Mouse (Mus musculus) right cerebral cortex, postnatal 14 days (tissue): ENCODE measurements at regions not wholly inside any gene's neighbourhood (a gene's known extent, or its start where the extent isn't known, plus 50 kb on each side); places are given as distances from the start of the nearest gene placed in this dataset.
A peak's percentile ranks its signal among the peaks of the same experiment; 100 is the strongest.
"Not testable (repeated sequence)": the region's sequence is repeated elsewhere in the genome, so short reads cannot be mapped to it uniquely, and the experiment has no call there.

Source experiments
- DNase-seq: peaks from one replicate; pipeline ENCODE4 v3.0.0; 2022

GRCm38 (mm10) chr1:16904690-16905089 lies 811.6 kb upstream of the 4930444P10Rik start:
- DNase-seq, result no peak

- DNase-seq, result not testable (repeated sequence)
Observed at GRCm38 (mm10) chr1:16868383-16868782, 775.3 kb upstream of the 4930444P10Rik start.

DNA sequence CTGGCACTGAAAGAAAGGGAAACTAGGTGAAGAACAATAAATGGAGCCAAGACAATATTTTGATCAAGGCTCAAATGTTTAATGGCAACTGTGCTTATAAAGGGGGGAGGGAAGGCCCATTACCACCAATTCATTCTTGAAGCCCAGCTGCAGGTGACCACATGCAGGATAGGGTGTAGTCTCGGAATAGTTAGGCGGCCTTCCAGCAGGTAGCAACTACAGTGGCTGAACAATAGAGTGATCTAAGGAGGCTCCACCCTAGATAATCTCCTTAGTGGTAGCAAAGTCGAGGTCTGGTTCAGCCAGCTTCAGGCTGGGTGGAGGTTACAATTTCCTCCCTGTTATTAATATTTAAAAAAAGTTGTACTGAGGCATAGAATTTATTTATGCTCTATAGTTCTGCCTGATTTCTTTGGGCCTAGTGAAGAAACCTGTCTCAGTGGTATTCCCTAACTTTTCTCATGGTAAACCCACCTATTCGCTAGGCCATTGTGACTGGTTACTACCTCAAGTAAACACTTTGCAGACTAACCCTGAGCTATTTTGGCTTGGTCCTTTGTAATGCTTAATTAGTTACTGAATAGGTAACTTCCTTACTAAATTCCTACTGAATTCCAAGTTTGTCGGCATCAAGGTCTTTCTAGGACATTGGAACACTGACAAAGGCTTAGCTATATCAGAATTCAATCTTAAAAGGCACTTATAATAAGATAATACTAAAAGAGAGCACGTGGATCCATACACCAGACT lies 774.1 kb upstream of the 4930444P10Rik start:
- not testable (repeated sequence) for DNase-seq

DNA sequence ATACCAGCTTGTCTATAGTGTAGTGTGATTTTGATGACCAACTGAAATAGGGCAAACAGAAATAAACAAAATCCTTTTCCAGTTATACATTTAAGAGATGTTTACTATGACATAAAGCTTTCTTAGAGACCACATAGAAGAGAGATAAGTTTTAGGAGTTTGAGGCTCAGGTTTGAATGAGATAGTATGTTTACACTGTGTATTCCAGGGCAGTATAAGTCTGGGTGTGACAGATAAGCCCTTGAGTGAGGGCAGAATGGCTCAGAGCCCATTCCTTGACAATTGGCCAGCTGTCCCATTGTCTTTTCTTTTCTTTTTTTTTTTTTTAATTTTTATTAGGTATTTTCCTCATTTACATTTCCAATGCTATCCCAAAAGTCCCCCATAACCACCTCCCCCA lies 744.0 kb upstream of the 4930444P10Rik start:
- DNase-seq, result no peak

DNA sequence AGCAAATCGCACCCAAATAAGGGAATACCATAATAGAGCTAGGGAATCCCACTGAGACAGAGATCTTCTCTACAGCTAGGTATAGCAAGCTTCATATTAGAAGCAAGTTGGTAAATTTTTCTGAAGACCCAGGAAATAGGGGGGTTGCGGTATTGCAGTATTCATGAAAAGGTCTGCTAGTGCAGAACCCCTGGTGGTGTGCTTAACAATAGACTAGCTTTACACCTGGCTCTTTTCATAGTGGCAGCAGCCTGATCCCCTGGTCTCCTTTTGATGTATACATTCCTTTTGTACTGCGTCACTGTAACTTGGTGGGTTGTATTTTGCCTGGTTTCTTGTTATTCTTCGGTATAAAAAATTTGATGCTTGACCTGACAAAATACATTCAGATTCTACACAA lies 731.6 kb upstream of the 4930444P10Rik start:
- DNase-seq, result not testable (repeated sequence)

DNA sequence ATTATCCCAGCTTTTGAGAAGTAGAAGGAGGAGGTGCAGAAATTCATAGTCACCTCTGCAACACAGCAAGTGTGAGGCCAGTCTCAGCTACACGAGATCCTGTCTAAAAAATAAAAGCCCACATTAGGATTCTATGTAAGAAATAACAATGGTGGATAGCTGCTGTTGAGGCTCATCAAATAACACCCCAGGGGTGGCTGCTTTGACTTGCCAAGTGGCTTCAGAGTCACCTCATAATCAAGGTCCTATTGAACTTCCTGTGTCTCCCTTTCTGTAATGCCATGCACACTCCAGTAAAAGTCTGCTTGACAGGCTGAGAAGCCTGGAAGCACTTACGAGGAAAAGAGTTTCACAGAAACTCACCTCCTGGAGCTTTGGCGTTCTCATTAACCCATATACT lies 730.9 kb upstream of the 4930444P10Rik start:
- DNase-seq, result no peak

GRCm38 (mm10) chr1:16821186-16821585 lies 728.1 kb upstream of the 4930444P10Rik start:
- no peak for DNase-seq

GRCm38 (mm10) chr1:16816572-16816971 lies 723.4 kb upstream of the 4930444P10Rik start:
- DNase-seq, result no peak

- no peak for DNase-seq
Observed at GRCm38 (mm10) chr1:16815731-16816130, 722.6 kb upstream of the 4930444P10Rik start.

- peak; percentile 10 for DNase-seq
Observed at GRCm38 (mm10) chr1:16809370-16810150, 716.4 kb upstream of the 4930444P10Rik start.

DNA sequence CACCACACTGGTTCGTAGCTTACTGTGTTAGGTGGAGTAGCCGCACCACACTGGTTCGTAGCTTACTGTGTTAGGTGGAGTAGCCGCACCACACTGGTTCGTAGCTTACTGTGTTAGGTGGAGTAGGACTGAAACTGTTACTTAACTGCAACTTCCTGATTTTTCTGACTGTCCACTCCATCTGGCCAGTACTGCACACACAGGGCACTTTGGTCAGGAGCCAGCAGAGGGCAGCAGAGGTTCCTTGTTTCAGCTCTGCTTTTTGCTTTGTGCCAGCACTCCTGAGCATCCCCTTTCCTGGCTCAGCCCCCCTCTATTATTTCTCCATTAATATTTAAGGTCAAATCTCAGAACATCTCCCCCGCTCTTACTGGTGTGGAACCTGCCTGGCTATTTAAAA lies 705.2 kb upstream of the 4930444P10Rik start:
- DNase-seq, result peak; percentile 91

DNA sequence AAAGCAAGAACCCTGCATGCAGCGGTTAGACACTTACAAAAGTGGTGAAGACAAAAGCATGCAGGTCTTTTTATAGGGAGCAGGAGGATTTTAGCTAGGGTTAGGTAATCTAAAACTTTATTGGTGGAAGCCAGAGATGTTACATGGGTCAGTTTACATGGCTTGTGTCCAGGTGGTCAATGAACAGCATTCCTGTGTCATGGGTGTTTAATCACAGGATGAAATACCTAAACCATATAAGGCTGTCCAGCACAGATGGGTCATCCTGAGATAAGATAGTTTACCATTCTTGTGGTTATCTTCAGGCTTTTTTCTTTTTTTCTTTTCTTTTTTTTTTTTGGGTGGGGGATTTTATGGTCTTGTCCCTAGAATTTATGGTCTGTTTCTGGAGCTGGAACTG lies 703.3 kb upstream of the 4930444P10Rik start:
- DNase-seq, result no peak

DNA sequence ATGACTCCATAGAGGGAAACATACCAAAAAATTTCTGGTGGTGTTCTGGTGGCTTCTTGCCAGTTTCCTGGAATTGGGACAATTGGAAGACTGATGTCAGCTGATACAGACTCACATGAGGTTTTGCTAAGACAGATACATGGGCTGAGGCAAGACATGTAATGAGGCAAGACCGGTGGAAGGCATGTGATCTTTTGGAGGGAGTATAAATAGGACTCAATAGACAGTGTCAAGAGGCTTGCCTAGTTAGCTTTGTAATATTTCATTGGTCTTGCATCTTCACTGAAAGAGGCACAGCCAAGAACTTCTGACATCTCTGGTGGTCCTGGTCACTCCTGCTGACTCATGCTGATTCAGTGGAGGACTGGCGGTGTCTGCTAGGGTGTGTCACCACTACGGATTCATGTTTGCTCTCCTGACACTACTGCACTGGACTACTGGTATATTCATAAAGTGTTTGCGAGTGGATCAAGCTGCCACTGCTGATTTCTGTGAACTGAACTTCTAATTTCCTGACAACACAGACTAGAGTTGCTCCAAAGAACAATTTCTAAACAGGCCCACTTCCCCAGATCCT lies 697.7 kb upstream of the 4930444P10Rik start:
- DNase-seq, result no peak

- DNase-seq, result no peak
Observed at GRCm38 (mm10) chr1:16779791-16780190, 686.7 kb upstream of the 4930444P10Rik start.

GRCm38 (mm10) chr1:16760951-16761350 lies 667.8 kb upstream of the 4930444P10Rik start:
- DNase-seq, result no peak
